Mouse (Mus musculus) megakaryocyte, embryonic 14.5 days (primary cell): ENCODE data around the gene Zfp809.

Source experiments
- FLI1 ChIP-seq: IDR thresholded peaks from 2 replicates; pipeline ENCODE4 v1.6.1; 2012; ENCODE audit warnings: low read length, inconsistent platforms, mixed read lengths
- GATA1 ChIP-seq: IDR thresholded peaks from 3 replicates; pipeline ENCODE4 v1.6.1; 2012; ENCODE audit warnings: mixed read lengths, low read length, inconsistent platforms, borderline replicate concordance

DNA sequence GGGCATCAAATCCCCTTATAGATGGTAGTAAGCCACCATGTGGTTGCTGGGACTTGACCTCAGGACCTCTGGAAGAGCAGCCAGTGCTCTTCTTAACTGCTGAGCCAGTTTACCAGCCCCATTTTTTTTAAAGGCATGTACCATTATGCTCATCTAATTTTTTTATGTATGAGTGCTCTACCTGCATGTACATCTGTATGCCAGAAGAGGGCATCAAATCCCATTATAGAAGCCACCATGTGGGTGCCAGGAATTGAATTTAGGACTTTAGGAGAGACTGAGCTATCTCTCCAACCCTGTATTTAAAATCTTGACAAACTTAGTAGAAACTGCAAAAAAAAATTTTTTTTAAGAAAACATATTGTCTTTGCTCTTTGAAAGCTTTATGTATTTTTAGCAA lies 5.0 kb downstream of the Zfp809 start:
- TF ChIP-seq GATA1 (no peak), FLI1 (no peak)
